Mouse (Mus musculus) embryonic facial prominence, embryonic 12.5 days (tissue): ENCODE measurements around the gene Celf2. TPM values are rescaled to one million over a fixed set of nuclear protein-coding genes. Genes with fewer than 3 reads are reported as not detected.

Experiments used
- ATAC-seq: fragments of 200-750 bp; cut with Nextera tagmentation; 2 replicates; pipeline ENCODE4 v1.8.0; 2017; ENCODE audit not compliant: insufficient number of reproducible peaks, insufficient read depth, low FRiP score, low TSS enrichment
- H3K27ac ChIP-seq: fragments of 300-500 bp; sonication (generic); 2 replicates; pipeline ENCODE4 v1.5.1; 2016; ENCODE audit warnings: mild to moderate bottlenecking
- H3K27me3 ChIP-seq: fragments of 300-500 bp; sonication (generic); 2 replicates; pipeline ENCODE4 v1.6.1; 2016; ENCODE audit warnings: mild to moderate bottlenecking, moderate library complexity
- H3K36me3 ChIP-seq: fragments of 300-500 bp; sonication (generic); 2 replicates; pipeline ENCODE4 v1.6.1; 2016; ENCODE audit warnings: mild to moderate bottlenecking
- H3K4me1 ChIP-seq: fragments of 300-500 bp; sonication (generic); 2 replicates; pipeline ENCODE4 v1.6.1; 2016
- H3K4me2 ChIP-seq: fragments of 300-500 bp; sonication (generic); replicated peaks from 2 replicates; pipeline ENCODE4 v1.6.1; 2016; ENCODE audit warnings: mild to moderate bottlenecking, moderate library complexity
- H3K4me3 ChIP-seq: fragments of 300-500 bp; sonication (generic); 2 replicates; pipeline ENCODE4 v1.5.1; 2016; ENCODE audit warnings: mild to moderate bottlenecking
- H3K9ac ChIP-seq: fragments of 300-500 bp; sonication (generic); 2 replicates; pipeline ENCODE4 v1.6.1; 2016; ENCODE audit warnings: mild to moderate bottlenecking, moderate library complexity
- H3K9me3 ChIP-seq: fragments of 300-500 bp; sonication (generic); 2 replicates; pipeline ENCODE4 v1.6.1; 2016; ENCODE audit warnings: mild to moderate bottlenecking, moderate library complexity
- WGBS: fragments of 180-500 bp; shearing (Covaris S2); methylation state at CpG from one replicate; pipeline ENCODE4 v1.1.7; 2016; 5-methylcytosine and 5-hydroxymethylcytosine counted together
- polyA plus RNA-seq: library from polyadenylated mRNA; unstranded; fragments of >200 nt; fragmentation: Nextera tagmentation; extraction: Ambion mirVana; gene quantifications from 2 replicates; pipeline ENCODE4 v1.2.1, GENCODE M21; 2016

Celf2 gene
- polyA plus RNA-seq, 1 experiment from 2014 or later: 56.8 TPM

DNA sequence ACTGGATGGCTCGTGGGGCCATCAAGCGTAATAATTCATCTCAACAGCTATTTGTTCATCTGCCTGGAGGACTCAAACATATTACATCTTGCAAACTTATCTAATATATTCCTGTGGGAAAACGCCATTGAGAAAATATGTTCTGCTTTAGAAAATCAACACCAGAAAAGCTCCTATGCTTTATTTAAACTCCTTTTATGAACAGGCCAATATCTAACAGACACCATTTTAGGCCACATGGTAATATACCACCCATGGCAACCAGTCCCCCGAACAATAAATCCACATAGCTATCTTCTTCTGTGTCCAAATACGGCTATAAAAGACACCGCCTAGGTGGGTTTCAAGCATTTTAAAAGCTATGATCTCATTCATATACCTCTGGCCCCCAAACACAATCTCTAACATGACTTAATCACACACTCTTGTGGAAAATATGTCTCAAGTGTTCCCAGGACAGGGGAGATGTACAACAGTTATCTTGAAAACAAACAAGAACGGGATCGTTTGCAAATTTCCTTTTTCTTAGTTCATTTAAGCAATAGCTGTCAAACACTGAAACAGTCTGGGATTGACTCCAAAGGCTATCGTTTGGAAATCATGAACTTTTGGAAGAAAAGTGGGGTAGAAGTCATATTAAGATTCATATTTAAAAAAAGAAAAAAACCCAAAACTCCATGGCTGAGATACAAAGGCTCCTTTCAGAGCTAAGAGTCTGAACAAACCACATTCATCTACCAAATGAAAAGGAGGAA lies 639.2 kb downstream of the Celf2 start:
- Histone ChIP-seq H3K4me1 (peaks cover 6% of the 10 kb centered on the region; the same call in 1 of the 2 replicates), H3K36me3 (no peaks in the 10 kb centered on the region), H3K9ac (no peak overlapping the region), H3K27ac (no peak overlapping the region), H3K9me3 (no peaks in the 10 kb centered on the region), H3K4me3 (no peak overlapping the region), H3K4me2 (no peak overlapping the region), H3K27me3 (peaks cover 13% of the 10 kb centered on the region)
- 69% methylated on average over 9 of the region's 9 CpGs for WGBS
- ATAC-seq: no peak

DNA sequence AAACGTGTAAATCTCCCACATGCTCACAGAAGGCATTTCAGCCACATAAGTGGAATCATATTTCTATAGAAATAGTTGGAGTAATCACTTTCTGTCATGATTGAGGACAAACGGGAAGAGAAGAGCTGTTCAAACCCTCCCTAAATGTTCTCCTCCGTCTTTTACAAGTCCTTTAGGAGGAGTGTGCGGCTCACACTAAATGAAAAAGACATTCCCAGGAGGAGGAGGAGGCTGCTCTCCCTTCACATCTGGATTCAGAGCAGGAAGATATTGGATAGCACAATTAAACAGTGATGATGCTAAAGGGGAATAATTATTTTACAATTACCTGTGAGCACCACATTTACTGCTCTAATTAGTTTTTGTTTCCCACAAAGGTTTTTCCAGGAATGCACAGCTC lies 642.1 kb downstream of the Celf2 start:
- Histone ChIP-seq H3K4me1 (peaks cover 3% of the 10 kb centered on the region; the same call in 1 of the 2 replicates), H3K4me2 (no peak overlapping the region), H3K9me3 (no peaks in the 10 kb centered on the region), H3K27ac (no peak overlapping the region), H3K27me3 (no peaks in the 10 kb centered on the region), H3K9ac (no peak overlapping the region), H3K36me3 (no peaks in the 10 kb centered on the region), H3K4me3 (no peak overlapping the region)
- ATAC-seq: no peak
- 30% methylated on average over 4 of the region's 4 CpGs for WGBS

DNA sequence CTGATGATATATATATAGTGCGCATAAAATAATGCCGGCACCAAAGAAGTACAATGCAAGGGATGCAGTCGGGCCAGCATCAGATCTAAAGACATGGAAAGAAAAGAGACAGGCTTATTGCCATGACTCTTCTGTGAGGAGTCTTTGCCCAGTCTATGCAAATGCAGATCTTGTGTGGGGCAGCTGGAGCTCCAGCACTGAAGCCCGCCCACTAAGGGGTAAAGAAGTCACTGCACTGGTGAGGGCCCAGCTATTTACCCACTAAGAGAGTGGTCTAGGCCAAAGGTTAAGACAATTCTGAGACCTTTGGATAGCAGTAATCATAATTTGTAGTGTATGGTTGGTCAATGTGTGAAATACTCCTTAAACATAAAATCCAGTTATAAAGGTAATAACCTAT lies 643.6 kb downstream of the Celf2 start:
- no peak overlapping the region for H3K9ac ChIP-seq
- H3K4me3 ChIP-seq: no peak overlapping the region
- H3K36me3 ChIP-seq: no peaks in the 10 kb centered on the region
- WGBS: 91% methylated on average over 4 of the region's 4 CpGs
- no peak overlapping the region for H3K27ac ChIP-seq
- H3K27me3 ChIP-seq: no peaks in the 10 kb centered on the region
- no peaks in the 10 kb centered on the region for H3K9me3 ChIP-seq
- H3K4me1 ChIP-seq: peaks cover 3% of the 10 kb centered on the region; the same call in 1 of the 2 replicates
- no peak overlapping the region for H3K4me2 ChIP-seq
- no peak for ATAC-seq

DNA sequence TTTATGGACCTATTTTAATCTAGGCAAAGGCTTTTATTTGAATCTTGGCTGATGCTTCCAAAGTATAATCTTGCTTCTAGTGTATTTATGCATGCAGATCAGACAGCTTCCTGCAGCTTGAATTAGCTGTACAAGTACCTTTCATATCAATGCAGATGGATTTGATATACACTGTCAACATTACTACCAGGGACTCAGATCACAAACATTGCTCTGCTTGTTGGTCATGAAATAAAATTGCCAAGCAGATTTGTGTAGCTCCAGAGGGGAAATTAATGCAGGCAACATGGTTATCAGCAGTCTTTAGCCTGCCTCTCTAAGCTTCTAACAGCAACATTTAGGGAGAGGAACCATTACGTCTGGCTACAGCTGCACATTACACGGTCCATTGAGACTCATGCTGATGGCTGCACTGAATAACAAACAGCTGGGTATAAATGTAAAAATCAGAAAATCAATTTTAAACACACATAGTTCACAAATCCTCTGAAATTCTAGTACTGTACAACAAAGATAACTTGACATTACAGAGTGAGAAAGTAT lies 659.2 kb downstream of the Celf2 start:
- Histone ChIP-seq H3K9ac (no peak overlapping the region), H3K9me3 (no peaks in the 10 kb centered on the region), H3K27me3 (no peaks in the 10 kb centered on the region), H3K4me3 (no peak overlapping the region), H3K4me1 (no peaks in the 10 kb centered on the region), H3K4me2 (no peak overlapping the region), H3K36me3 (no peaks in the 10 kb centered on the region), H3K27ac (no peak overlapping the region)
- ATAC-seq: no peak
- 40% methylated on average over 2 of the region's 2 CpGs for WGBS

DNA sequence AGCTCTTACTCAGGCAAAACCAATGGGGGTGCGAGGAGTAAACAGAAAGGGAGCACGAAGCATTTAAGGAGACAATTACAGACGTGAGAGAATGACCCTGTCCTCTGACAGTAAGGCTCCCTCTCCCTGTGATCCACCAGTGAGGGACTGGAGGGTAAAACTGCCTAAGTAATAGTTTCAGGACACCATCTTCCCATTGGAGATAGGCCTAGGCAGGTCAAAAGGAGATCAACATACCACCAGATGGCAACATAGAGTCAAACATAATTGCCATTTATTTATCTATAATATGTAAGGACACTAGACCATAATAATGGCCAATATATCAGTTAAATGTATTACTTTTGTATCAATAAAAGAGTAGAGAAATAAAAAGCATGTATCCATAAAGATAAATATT lies 660.0 kb downstream of the Celf2 start:
- no peak overlapping the region for H3K9ac ChIP-seq
- no peaks in the 10 kb centered on the region for H3K27me3 ChIP-seq
- no peak overlapping the region for H3K4me2 ChIP-seq
- H3K27ac ChIP-seq: no peak overlapping the region
- H3K9me3 ChIP-seq: no peaks in the 10 kb centered on the region
- 50% methylated on average over 3 of the region's 3 CpGs for WGBS
- no peak for ATAC-seq
- H3K4me1 ChIP-seq: no peaks in the 10 kb centered on the region
- no peaks in the 10 kb centered on the region for H3K36me3 ChIP-seq
- no peak overlapping the region for H3K4me3 ChIP-seq

DNA sequence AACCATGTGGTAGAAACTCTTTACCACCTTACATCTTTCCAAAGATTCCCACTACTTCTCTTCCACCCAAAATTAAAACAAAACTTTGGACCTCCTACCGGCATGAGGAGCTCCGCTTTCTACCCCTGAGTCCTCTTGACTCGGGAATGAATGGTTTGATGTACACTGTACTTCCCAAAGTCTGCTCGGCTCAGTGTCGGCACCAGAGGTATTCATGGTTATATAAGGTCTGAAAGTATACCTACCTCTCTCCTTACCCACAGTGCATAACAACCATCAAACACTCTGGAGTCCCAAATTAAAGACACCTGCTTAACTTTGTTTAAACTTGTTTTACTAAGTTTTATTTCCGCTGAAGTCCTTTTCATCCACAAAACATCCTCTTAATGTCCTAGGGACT lies 679.3 kb downstream of the Celf2 start:
- H3K9me3 ChIP-seq: no peaks in the 10 kb centered on the region
- no peak overlapping the region for H3K9ac ChIP-seq
- ATAC-seq: no peak
- H3K36me3 ChIP-seq: no peaks in the 10 kb centered on the region
- H3K4me2 ChIP-seq: no peak overlapping the region
- 0 out of 2 replicates have a peak, but pooled peaks cover 2% of the 10 kb centered on the region for H3K4me1 ChIP-seq
- H3K4me3 ChIP-seq: no peak overlapping the region
- no peaks in the 10 kb centered on the region for H3K27me3 ChIP-seq
- 49% methylated on average over 6 of the region's 6 CpGs for WGBS
- H3K27ac ChIP-seq: no peak overlapping the region

DNA sequence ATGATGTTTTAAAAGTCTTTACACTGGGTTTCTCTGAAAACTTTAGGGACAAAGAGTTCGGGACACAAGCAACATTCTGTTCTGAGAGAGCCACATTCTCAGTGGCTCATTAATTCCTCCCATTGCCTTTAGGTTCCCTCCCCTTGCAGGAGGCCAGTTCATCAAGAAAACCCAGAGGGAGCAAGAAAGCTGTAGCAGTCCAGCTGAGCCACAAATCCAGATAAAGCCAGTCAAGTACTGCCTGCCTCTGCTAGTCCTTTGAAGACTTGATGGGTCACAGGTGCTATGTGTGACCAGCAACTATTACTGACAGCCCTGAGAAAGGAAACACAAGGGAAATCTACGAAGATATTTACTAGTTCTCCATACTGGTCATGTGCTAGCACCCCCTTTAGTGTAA lies 681.8 kb downstream of the Celf2 start:
- no peak overlapping the region for H3K4me3 ChIP-seq
- H3K9me3 ChIP-seq: no peaks in the 10 kb centered on the region
- H3K9ac ChIP-seq: no peak overlapping the region
- H3K4me1 ChIP-seq: 0 out of 2 replicates have a peak, but pooled peaks cover 2% of the 10 kb centered on the region
- no peak for ATAC-seq
- 41% methylated on average over 2 of the region's 2 CpGs for WGBS
- H3K4me2 ChIP-seq: no peak overlapping the region
- no peaks in the 10 kb centered on the region for H3K36me3 ChIP-seq
- no peaks in the 10 kb centered on the region for H3K27me3 ChIP-seq
- H3K27ac ChIP-seq: no peak overlapping the region

DNA sequence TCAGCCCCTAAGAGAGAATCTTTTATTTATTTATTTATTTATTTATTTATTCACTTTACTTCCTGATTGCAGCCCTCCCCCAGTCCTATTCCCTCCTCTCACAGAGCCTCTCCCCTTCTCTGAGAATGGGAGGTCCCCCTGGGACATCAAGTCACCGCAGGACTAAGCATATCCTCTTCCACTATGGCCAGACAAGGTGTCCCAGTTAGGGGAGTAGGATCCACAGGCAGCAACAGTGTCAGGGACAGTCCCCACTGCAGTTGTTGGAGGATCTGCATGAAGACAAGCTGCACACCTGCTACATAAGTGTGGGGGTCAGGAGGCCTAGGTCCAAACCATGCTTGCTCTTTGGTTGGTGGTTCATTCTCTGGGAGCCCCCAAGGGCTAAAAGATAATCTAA lies 686.3 kb downstream of the Celf2 start:
- no peak overlapping the region for H3K4me3 ChIP-seq
- no peaks in the 10 kb centered on the region for H3K4me1 ChIP-seq
- H3K27me3 ChIP-seq: no peaks in the 10 kb centered on the region
- H3K4me2 ChIP-seq: no peak overlapping the region
- H3K36me3 ChIP-seq: no peaks in the 10 kb centered on the region
- no peak overlapping the region for H3K9ac ChIP-seq
- H3K9me3 ChIP-seq: no peaks in the 10 kb centered on the region
- H3K27ac ChIP-seq: no peak overlapping the region
- WGBS: 74% methylated on average over 1 of the region's 1 CpGs
- no peak for ATAC-seq

DNA sequence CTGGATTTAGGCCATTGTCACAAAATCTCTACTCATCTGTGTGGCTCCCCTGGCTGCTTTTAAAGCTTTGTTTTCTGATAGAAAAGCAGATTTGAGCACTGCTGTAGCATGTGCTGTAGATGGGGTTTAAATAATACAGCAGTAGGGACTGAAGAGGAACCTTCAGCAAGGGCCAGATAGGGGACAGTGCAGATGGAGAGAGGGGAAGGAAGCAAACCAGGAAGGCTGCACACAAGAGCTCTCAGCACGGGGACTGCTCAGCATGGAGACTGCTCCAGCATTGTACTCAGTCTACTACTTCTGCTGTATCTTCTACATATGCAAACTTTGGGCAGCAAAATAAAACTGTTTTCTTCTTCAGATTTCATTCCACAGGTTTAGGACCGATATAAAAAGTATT lies 687.8 kb downstream of the Celf2 start:
- no peaks in the 10 kb centered on the region for H3K9me3 ChIP-seq
- whole genome bisulfite sequencing: 77% methylated on average over 2 of the region's 2 CpGs
- no peak overlapping the region for H3K4me2 ChIP-seq
- no peak for ATAC-seq
- H3K27me3 ChIP-seq: no peaks in the 10 kb centered on the region
- no peak overlapping the region for H3K4me3 ChIP-seq
- H3K36me3 ChIP-seq: no peaks in the 10 kb centered on the region
- H3K4me1 ChIP-seq: no peaks in the 10 kb centered on the region
- no peak overlapping the region for H3K9ac ChIP-seq
- no peak overlapping the region for H3K27ac ChIP-seq

DNA sequence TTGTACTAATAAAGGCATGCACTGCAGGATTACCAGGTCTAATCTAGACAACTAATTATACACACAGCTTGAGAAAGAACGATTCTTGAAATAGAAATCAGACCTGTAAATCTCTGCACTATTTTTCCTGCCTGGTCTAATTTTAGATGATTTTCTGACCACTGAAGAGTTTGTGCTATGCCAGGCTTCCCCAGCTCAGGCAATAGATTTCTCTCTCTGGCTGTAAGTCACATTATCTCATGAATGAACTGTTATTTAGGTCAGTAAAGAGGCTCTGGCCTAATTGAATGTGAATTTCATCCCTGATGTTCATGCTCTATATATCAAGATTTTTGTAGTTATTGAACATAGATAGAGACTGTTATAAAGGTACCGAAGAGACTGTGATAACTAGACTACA lies 694.1 kb downstream of the Celf2 start:
- no peak for ATAC-seq
- no peak overlapping the region for H3K4me3 ChIP-seq
- no peaks in the 10 kb centered on the region for H3K27me3 ChIP-seq
- H3K27ac ChIP-seq: no peak overlapping the region
- H3K9me3 ChIP-seq: no peaks in the 10 kb centered on the region
- no peak overlapping the region for H3K9ac ChIP-seq
- 73% methylated on average over 2 of the region's 2 CpGs for WGBS
- no peak overlapping the region for H3K4me2 ChIP-seq
- H3K4me1 ChIP-seq: no peaks in the 10 kb centered on the region
- no peaks in the 10 kb centered on the region for H3K36me3 ChIP-seq

DNA sequence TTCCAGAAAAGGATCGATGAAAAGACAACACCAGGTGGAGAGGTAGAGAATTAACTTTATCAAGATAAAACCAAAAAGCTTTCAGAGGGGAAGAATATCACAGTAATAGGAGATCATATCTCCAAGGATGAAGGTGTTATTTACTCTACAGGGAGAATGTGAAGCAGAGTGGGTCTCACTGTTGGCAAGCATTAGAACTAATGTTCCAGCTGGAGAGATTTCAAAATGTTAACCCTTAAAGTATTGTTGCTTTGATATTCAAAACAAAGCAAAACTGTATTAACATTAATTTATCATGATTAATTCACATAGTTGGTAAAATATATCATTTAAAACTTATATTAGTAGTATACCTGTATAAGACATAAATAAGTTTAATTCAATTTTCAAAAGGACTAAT lies 700.6 kb downstream of the Celf2 start:
- H3K27ac ChIP-seq: no peak overlapping the region
- H3K4me1 ChIP-seq: no peaks in the 10 kb centered on the region
- no peaks in the 10 kb centered on the region for H3K9me3 ChIP-seq
- no peak overlapping the region for H3K4me2 ChIP-seq
- ATAC-seq: no peak
- no peaks in the 10 kb centered on the region for H3K27me3 ChIP-seq
- H3K36me3 ChIP-seq: no peaks in the 10 kb centered on the region
- 77% methylated on average over 1 of the region's 1 CpGs for WGBS
- no peak overlapping the region for H3K4me3 ChIP-seq
- no peak overlapping the region for H3K9ac ChIP-seq

DNA sequence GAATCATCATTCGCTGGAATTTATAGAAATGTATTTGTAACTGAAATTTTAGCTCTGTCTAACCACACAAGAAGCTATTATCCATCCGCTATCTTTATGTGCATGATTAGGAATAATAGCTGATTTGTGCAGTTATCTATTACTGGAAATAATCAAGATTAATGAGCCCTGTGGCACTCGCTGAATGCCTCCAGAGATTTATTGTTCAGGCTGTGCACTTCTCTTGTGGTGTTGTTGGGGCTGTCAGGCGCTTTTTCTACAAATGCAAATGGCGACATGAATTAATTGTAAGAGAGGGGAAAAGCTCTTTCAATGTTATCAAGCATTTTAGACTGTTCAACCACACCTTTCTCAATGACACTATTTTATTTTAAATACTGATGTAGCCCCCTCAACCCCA lies 712.6 kb downstream of the Celf2 start:
- Histone ChIP-seq H3K9me3 (no peaks in the 10 kb centered on the region), H3K4me2 (no peak overlapping the region), H3K27ac (no peak overlapping the region), H3K36me3 (no peaks in the 10 kb centered on the region), H3K4me1 (no peaks in the 10 kb centered on the region), H3K9ac (no peak overlapping the region), H3K4me3 (no peak overlapping the region), H3K27me3 (no peaks in the 10 kb centered on the region)
- ATAC-seq: no peak
- 86% methylated on average over 5 of the region's 5 CpGs for WGBS
